Mouse (Mus musculus) small intestine, adult 2 months (tissue): Measurements from ENCODE around the gene Rpl3l. TPM values are rescaled to one million over a fixed set of nuclear protein-coding genes. Genes with fewer than 3 reads are reported as not detected.

Experiments
- H3K27ac ChIP-seq: fragments of 200-500 bp; 2 replicates; pipeline ENCODE4 v1.5.1; 2012; ENCODE audit warnings: low read depth, low read length, control low read depth, inconsistent platforms; ENCODE audit not compliant: insufficient read depth
- H3K27me3 ChIP-seq: fragments of 200-500 bp; 2 replicates; pipeline ENCODE4 v1.6.1; 2012; ENCODE audit warnings: mild to moderate bottlenecking, moderate library complexity, low read length, inconsistent platforms; ENCODE audit not compliant: control insufficient read depth, insufficient read depth
- H3K36me3 ChIP-seq: fragments of 200-500 bp; 2 replicates; pipeline ENCODE4 v1.6.1; 2012; ENCODE audit warnings: mild to moderate bottlenecking, low read length, control low read depth, inconsistent platforms; ENCODE audit not compliant: control insufficient read depth, insufficient read depth
- H3K4me1 ChIP-seq: fragments of 200-500 bp; 2 replicates; pipeline ENCODE4 v1.6.1; 2012; ENCODE audit warnings: low read length, inconsistent platforms, mixed read lengths; ENCODE audit not compliant: control insufficient read depth, insufficient read depth, insufficient read length
- H3K4me3 ChIP-seq: fragments of 200-500 bp; 2 replicates; pipeline ENCODE4 v1.5.1; 2012; ENCODE audit warnings: low read depth, mild to moderate bottlenecking, control low read depth, inconsistent platforms, low read length, moderate library complexity
- CTCF ChIP-seq: fragments of 200-500 bp; IDR thresholded peaks from 2 replicates; pipeline ENCODE4 v1.5.1; 2012; ENCODE audit warnings: low read depth, mild to moderate bottlenecking, control low read depth, inconsistent platforms, low read length, moderate library complexity, mixed read lengths; ENCODE audit not compliant: insufficient replicate concordance, insufficient read length; ENCODE audit errors: extremely low read depth
- POLR2A ChIP-seq: fragments of 200-500 bp; IDR thresholded peaks from 2 replicates; pipeline ENCODE4 v1.6.1; 2012; ENCODE audit warnings: low read depth, mild to moderate bottlenecking, control low read depth, inconsistent platforms, low read length, moderate library complexity
- WGBS: fragments of 180-500 bp; shearing (Covaris S2); methylation state at CpG from one replicate; pipeline ENCODE4 v1.1.7; 2018; 5-methylcytosine and 5-hydroxymethylcytosine counted together
- polyA plus RNA-seq: library from polyadenylated mRNA; depleted of rRNA; stranded (reverse); fragments of >200 nt; gene quantifications from 2 replicates; pipeline ENCODE4 v1.2.3, GENCODE M21; 2012

The Rpl3l gene
- polyA plus RNA-seq, 1 experiment, result 0.11 TPM

GRCm38 (mm10) chr17:24745526-24746497 is 18.2 kb downstream of the Rpl3l start:
- H3K27me3 ChIP-seq, result no peaks in the 10 kb centered on the region
- 23% methylated on average over 7 of the region's 7 CpGs for WGBS
- peaks cover 14% of the 10 kb centered on the region for H3K36me3 ChIP-seq
- H3K4me1 ChIP-seq, result no peaks in the 10 kb centered on the region
- no peak overlapping the region for H3K27ac ChIP-seq
- H3K4me3 ChIP-seq, result no peak overlapping the region
- TF ChIP-seq CTCF (peak; percentile 78; the same call in 1 of the 2 replicates), POLR2A (no peak; the same call in 1 of the 2 replicates)

- Histone ChIP-seq H3K36me3 (peaks cover 7% of the 10 kb centered on the region), H3K4me1 (no peaks in the 10 kb centered on the region), H3K4me3 (no peak overlapping the region), H3K27ac (no peak overlapping the region), H3K27me3 (peaks cover 10% of the 10 kb centered on the region; the same call in 1 of the 2 replicates)
- TF ChIP-seq POLR2A, result no peak
- TF ChIP-seq CTCF, result no peak
- WGBS, result 52% methylated on average over 4 of the region's 4 CpGs
Measured at GRCm38 (mm10) chr17:24746986-24747385, 19.4 kb downstream of the Rpl3l start.

DNA sequence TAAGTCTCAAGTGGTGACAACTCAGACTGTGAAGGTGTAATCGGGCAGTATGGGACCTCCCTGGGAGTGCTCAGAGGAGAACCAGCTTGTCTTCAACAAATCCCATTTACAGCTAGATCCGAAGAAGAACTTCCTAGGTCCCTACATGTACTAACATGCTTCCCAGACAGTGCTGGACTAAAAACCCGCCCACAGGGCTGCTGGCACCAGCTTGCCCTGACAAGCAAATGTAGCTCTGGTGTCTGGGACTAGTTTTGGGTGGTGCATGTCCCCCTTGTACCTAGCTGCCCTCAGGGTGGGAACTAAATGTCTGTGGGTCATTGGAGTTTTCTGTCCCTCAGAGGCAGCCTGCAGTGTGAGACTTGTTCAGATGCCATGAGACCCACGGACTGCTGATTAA is 23.9 kb downstream of the Rpl3l start:
- Histone ChIP-seq H3K4me3 (no peak overlapping the region), H3K36me3 (no peaks in the 10 kb centered on the region), H3K4me1 (peaks cover 7% of the 10 kb centered on the region), H3K27me3 (peaks cover 44% of the 10 kb centered on the region), H3K27ac (no peak overlapping the region)
- 21% methylated on average over 4 of the region's 4 CpGs for WGBS
- TF ChIP-seq POLR2A (no peak), CTCF (no peak)

GRCm38 (mm10) chr17:24752415-24753394 is 25.1 kb downstream of the Rpl3l start, which contains the start of gene Hs3st6:
Hs3st6 (plus strand) TSS chr17:24752988.
- TF ChIP-seq CTCF, result no peak
- Histone ChIP-seq H3K36me3 (no peaks in the 10 kb centered on the region), H3K4me1 (peaks cover 7% of the 10 kb centered on the region), H3K4me3 (peak within 1 kb of the TSS; percentile 65), H3K27me3 (peaks cover 44% of the 10 kb centered on the region), H3K27ac (no peak within 1 kb of the TSS)
- under 1% methylated on average over 77 of the region's 82 CpGs for WGBS

- H3K36me3 ChIP-seq, result no peaks in the 10 kb centered on the region
- 84% methylated on average over 1 of the region's 1 CpGs for WGBS
- no peak overlapping the region for H3K27ac ChIP-seq
- peaks cover 30% of the 10 kb centered on the region for H3K27me3 ChIP-seq
- no peak overlapping the region for H3K4me3 ChIP-seq
- TF ChIP-seq POLR2A (no peak), CTCF (no peak)
- H3K4me1 ChIP-seq, result peaks cover 6% of the 10 kb centered on the region
Measured at GRCm38 (mm10) chr17:24757394-24757793, 29.8 kb downstream of the Rpl3l start.

- H3K4me1 ChIP-seq, result no peaks in the 10 kb centered on the region
- 57% methylated on average over 5 of the region's 5 CpGs for WGBS
- no peak overlapping the region for H3K27ac ChIP-seq
Measured at GRCm38 (mm10) chr17:24761121-24761520, 33.5 kb downstream of the Rpl3l start.

More at GRCm38 (mm10) chr17:24761121-24761520, 33.5 kb downstream of the Rpl3l start:
- Histone ChIP-seq H3K36me3 (no peaks in the 10 kb centered on the region), H3K27me3 (no peaks in the 10 kb centered on the region; the same call in 1 of the 2 replicates), H3K4me3 (no peak overlapping the region)
- no peak for TF ChIP-seq CTCF
- TF ChIP-seq POLR2A, result no peak
